Mouse (Mus musculus) kidney, adult 2 months (tissue): Measurements from ENCODE around the gene Rps27a. TPM values are rescaled to one million over a fixed set of nuclear protein-coding genes. Genes with fewer than 3 reads are reported as not detected.
"Not testable (repeated sequence)": the region's sequence is repeated elsewhere in the genome, so short reads cannot be mapped to it uniquely, and the experiment has no call there.

Source experiments
- DNase-seq: peaks from one replicate; pipeline ENCODE4 v3.0.0; 2021
- H3K27ac ChIP-seq: fragments of 200-500 bp; 2 replicates; pipeline ENCODE4 v1.5.1; 2012; ENCODE audit warnings: low read depth, low read length, control low read depth, inconsistent platforms; ENCODE audit not compliant: insufficient read depth
- H3K27me3 ChIP-seq: fragments of 200-500 bp; replicated peaks from 2 replicates; pipeline ENCODE4 v1.6.1; 2012; ENCODE audit warnings: mild to moderate bottlenecking, moderate library complexity, low read length, inconsistent platforms; ENCODE audit not compliant: control insufficient read depth, insufficient read depth
- H3K36me3 ChIP-seq: fragments of 200-500 bp; 2 replicates; pipeline ENCODE4 v1.6.1; 2012; ENCODE audit warnings: mild to moderate bottlenecking, moderate library complexity, low read length, inconsistent platforms; ENCODE audit not compliant: control insufficient read depth, insufficient read depth
- H3K4me1 ChIP-seq: fragments of 200-500 bp; 2 replicates; pipeline ENCODE4 v1.6.1; 2011; ENCODE audit warnings: low read length; ENCODE audit not compliant: control insufficient read depth, insufficient read depth
- H3K4me3 ChIP-seq: fragments of 200-500 bp; 2 replicates; pipeline ENCODE4 v1.5.1; 2011; ENCODE audit warnings: mild to moderate bottlenecking, low read depth, low read length, control low read depth; ENCODE audit not compliant: insufficient read depth
- CTCF ChIP-seq: fragments of 200-500 bp; conservative IDR thresholded peaks from 2 replicates; pipeline ENCODE4 v1.5.1; 2011; ENCODE audit warnings: low read depth, mild to moderate bottlenecking, control low read depth, low read length, moderate library complexity, mixed read lengths; ENCODE audit not compliant: insufficient read depth, insufficient read length
- POLR2A ChIP-seq: fragments of 200-500 bp; IDR thresholded peaks from one replicate; pipeline ENCODE4 v1.6.1; 2011; ENCODE audit warnings: low read depth, low read length, control low read depth
- WGBS: fragments of 180-500 bp; shearing (Covaris S2); methylation state at CpG from one replicate; pipeline ENCODE4 v1.1.7; 2018; 5-methylcytosine and 5-hydroxymethylcytosine counted together
- polyA plus RNA-seq: library from polyadenylated mRNA; depleted of rRNA; stranded (reverse); fragments of >200 nt; gene quantifications from 2 replicates; pipeline ENCODE4 v1.2.3, GENCODE M21; 2012

Rps27a gene
- polyA plus RNA-seq, 1 experiment = 156 TPM

GRCm38 (mm10) chr11:29560990-29561389 is 13.1 kb upstream of the Rps27a start:
- no peak overlapping the region for H3K27ac ChIP-seq
- no peak overlapping the region for H3K4me3 ChIP-seq
- H3K36me3 ChIP-seq = no peaks in the 10 kb centered on the region
- WGBS = 92% methylated on average over 3 of the region's 3 CpGs
- H3K27me3 ChIP-seq = no peaks in the 10 kb centered on the region
- DNase-seq = no peak
- no peak for TF ChIP-seq POLR2A
- no peak for TF ChIP-seq CTCF
- no peaks in the 10 kb centered on the region; the same call in 1 of the 2 replicates for H3K4me1 ChIP-seq

GRCm38 (mm10) chr11:29560452-29560851 is 12.5 kb upstream of the Rps27a start:
- no peak overlapping the region for H3K27ac ChIP-seq
- H3K4me3 ChIP-seq = no peak overlapping the region
- no peaks in the 10 kb centered on the region for H3K36me3 ChIP-seq
- no peak for DNase-seq
- H3K4me1 ChIP-seq = no peaks in the 10 kb centered on the region; the same call in 1 of the 2 replicates
- 90% methylated on average over 9 of the region's 9 CpGs for WGBS
- H3K27me3 ChIP-seq = no peaks in the 10 kb centered on the region
- no peak for TF ChIP-seq CTCF
- no peak for TF ChIP-seq POLR2A

- H3K4me3 ChIP-seq = no peak overlapping the region
- H3K4me1 ChIP-seq = peaks cover 4% of the 10 kb centered on the region; the same call in 1 of the 2 replicates
- DNase-seq = no peak
- H3K27me3 ChIP-seq = no peaks in the 10 kb centered on the region
- 0 out of 2 replicates have a peak, but pooled peaks cover 2% of the 10 kb centered on the region for H3K36me3 ChIP-seq
- no peak overlapping the region for H3K27ac ChIP-seq
- 63% methylated on average over 1 of the region's 1 CpGs for WGBS
- no peak for TF ChIP-seq POLR2A
- TF ChIP-seq CTCF = no peak
Measured at GRCm38 (mm10) chr11:29549425-29549778, 1.5 kb upstream of the Rps27a start.

- no peak for DNase-seq
- 23% methylated on average over 23 of the region's 23 CpGs for WGBS
Measured at GRCm38 (mm10) chr11:29548504-29549424, 855 bp upstream of the Rps27a start.

GRCm38 (mm10) chr11:29547249-29547751 is 609 bp downstream of the Rps27a start:
- peaks cover 4% of the 10 kb centered on the region; the same call in 1 of the 2 replicates for H3K4me1 ChIP-seq

More at GRCm38 (mm10) chr11:29548504-29549424, 855 bp upstream of the Rps27a start:
- Histone ChIP-seq H3K36me3 (peaks cover 6% of the 10 kb centered on the region; the same call in 1 of the 2 replicates), H3K27ac (no peak overlapping the region), H3K4me3 (peak overlapping the region; percentile 86), H3K27me3 (no peaks in the 10 kb centered on the region), H3K4me1 (peaks cover 4% of the 10 kb centered on the region; the same call in 1 of the 2 replicates)
- no peak for TF ChIP-seq POLR2A
- TF ChIP-seq CTCF = no peak

GRCm38 (mm10) chr11:29546762-29547161 is 1.1 kb downstream of the Rps27a start:
- Histone ChIP-seq H3K27me3 (no peaks in the 10 kb centered on the region), H3K4me1 (peaks cover 4% of the 10 kb centered on the region; the same call in 1 of the 2 replicates), H3K4me3 (no peak overlapping the region), H3K27ac (no peak overlapping the region), H3K36me3 (peaks cover 6% of the 10 kb centered on the region; the same call in 1 of the 2 replicates)
- DNase-seq = no peak
- TF ChIP-seq CTCF = no peak
- TF ChIP-seq POLR2A = no peak
- 11% methylated on average over 2 of the region's 2 CpGs for WGBS

More at GRCm38 (mm10) chr11:29547249-29547751, 609 bp downstream of the Rps27a start:
- DNase-seq = no peak
- Histone ChIP-seq H3K4me3 (peak overlapping the region; percentile 86), H3K27ac (peak overlapping the region; percentile 66), H3K36me3 (peaks cover 6% of the 10 kb centered on the region; the same call in 1 of the 2 replicates), H3K27me3 (no peaks in the 10 kb centered on the region)
- under 1% methylated on average over 27 of the region's 27 CpGs for WGBS
- no peak for TF ChIP-seq CTCF
- TF ChIP-seq POLR2A = no peak

GRCm38 (mm10) chr11:29546297-29546696 is 1.6 kb downstream of the Rps27a start:
- 83% methylated on average over 2 of the region's 2 CpGs for WGBS
- DNase-seq, H3K27ac ChIP-seq, H3K4me3 ChIP-seq, H3K4me1 ChIP-seq, H3K36me3 ChIP-seq, H3K27me3 ChIP-seq: not testable (repeated sequence)

GRCm38 (mm10) chr11:29545150-29545752 is 2.7 kb downstream of the Rps27a start:
- not testable (repeated sequence) for H3K27ac ChIP-seq, DNase-seq, H3K4me3 ChIP-seq, H3K36me3 ChIP-seq, H3K27me3 ChIP-seq, H3K4me1 ChIP-seq
- WGBS = 90% methylated on average over 4 of the region's 4 CpGs
